Mouse (Mus musculus): ENCODE measurements around the gene Dll3.

DNA sequence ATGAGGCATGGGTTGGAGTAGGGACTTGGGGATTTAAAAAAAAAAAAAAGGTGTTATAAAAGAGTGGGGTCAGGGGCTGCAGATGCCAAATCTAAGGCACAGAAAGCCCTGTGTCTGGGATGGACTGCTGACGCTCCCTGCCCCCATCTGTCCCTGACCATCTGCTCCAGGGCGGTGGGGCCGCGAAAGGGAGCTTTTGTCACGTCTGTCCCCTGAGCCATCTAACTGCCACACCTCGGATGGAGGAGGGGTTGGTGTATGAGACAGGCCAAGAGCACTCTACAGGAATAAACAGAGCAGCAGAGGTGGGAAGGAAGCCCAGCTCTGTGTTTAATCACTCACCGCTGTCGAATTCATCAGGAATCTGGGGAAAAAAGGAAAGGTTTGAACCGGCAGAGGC, 7.7 kb upstream of the Dll3 start:
- TF ChIP-seq GATA1 (IDR thresholded peaks at IDR 0.05; ENCODE audit: borderline replicate concordance, low read length) (no peak), FLI1 (IDR thresholded peaks at IDR 0.05; ENCODE audit: low read length) (no peak)
